Mouse (Mus musculus) heart, embryonic 11.5 days (tissue): Measurements from ENCODE around the gene Furin. TPM values are rescaled to one million over a fixed set of nuclear protein-coding genes. Genes with fewer than 3 reads are reported as not detected.
A peak's percentile ranks its signal among the peaks of the same experiment; 100 is the strongest.

Experiments
- ATAC-seq: fragments of 200-750 bp; cut with Nextera tagmentation; replicated peaks from 2 replicates; pipeline ENCODE4 v1.8.0; 2017; ENCODE audit warnings: moderate library complexity; ENCODE audit not compliant: insufficient number of reproducible peaks, low FRiP score, low TSS enrichment
- H3K27ac ChIP-seq: fragments of 300-500 bp; sonication (generic); 2 replicates; pipeline ENCODE4 v1.5.1; 2014; ENCODE audit warnings: mild to moderate bottlenecking, low read depth, low read length
- H3K27me3 ChIP-seq: fragments of 300-500 bp; sonication (generic); 2 replicates; pipeline ENCODE4 v1.6.1; 2014; ENCODE audit warnings: mild to moderate bottlenecking, low read length, mixed read lengths; ENCODE audit not compliant: control insufficient read depth, insufficient read depth
- H3K36me3 ChIP-seq: fragments of 300-500 bp; sonication (generic); 2 replicates; pipeline ENCODE4 v1.6.1; 2014; ENCODE audit warnings: mild to moderate bottlenecking, low read length, moderate library complexity, mixed read lengths; ENCODE audit not compliant: control insufficient read depth, insufficient read depth
- H3K4me1 ChIP-seq: fragments of 300-500 bp; sonication (generic); 2 replicates; pipeline ENCODE4 v1.6.1; 2014; ENCODE audit warnings: low read length; ENCODE audit not compliant: control insufficient read depth, insufficient read depth
- H3K4me2 ChIP-seq: fragments of 300-500 bp; sonication (generic); 2 replicates; pipeline ENCODE4 v1.6.1; 2014; ENCODE audit warnings: mild to moderate bottlenecking, moderate library complexity
- H3K4me3 ChIP-seq: fragments of 300-500 bp; sonication (generic); 2 replicates; pipeline ENCODE4 v1.5.1; 2014; ENCODE audit warnings: low read depth, low read length
- H3K9ac ChIP-seq: fragments of 300-500 bp; sonication (generic); 2 replicates; pipeline ENCODE4 v1.6.1; 2014; ENCODE audit warnings: mild to moderate bottlenecking, low read depth, low read length, moderate library complexity
- H3K9me3 ChIP-seq: fragments of 300-500 bp; sonication (generic); replicated peaks from 2 replicates; pipeline ENCODE4 v1.6.1; 2016; ENCODE audit warnings: low read length; ENCODE audit not compliant: control insufficient read depth
- WGBS: fragments of 180-500 bp; shearing (Covaris S2); extraction: QIAGEN DNeasy Blood & Tissue Kit; methylation state at CpG from one replicate; pipeline ENCODE4 v1.1.7; 2014; ENCODE audit not compliant: insufficient replicate concordance; 5-methylcytosine and 5-hydroxymethylcytosine counted together
- polyA plus RNA-seq: library from polyadenylated mRNA; unstranded; fragments of >200 nt; fragmentation: Nextera tagmentation; extraction: Ambion mirVana; gene quantifications from 2 replicates; pipeline ENCODE4 v1.2.1, GENCODE M21; 2014

The Furin gene
- polyA plus RNA-seq, 1 experiment from 2014 or later: 23.5 TPM

DNA sequence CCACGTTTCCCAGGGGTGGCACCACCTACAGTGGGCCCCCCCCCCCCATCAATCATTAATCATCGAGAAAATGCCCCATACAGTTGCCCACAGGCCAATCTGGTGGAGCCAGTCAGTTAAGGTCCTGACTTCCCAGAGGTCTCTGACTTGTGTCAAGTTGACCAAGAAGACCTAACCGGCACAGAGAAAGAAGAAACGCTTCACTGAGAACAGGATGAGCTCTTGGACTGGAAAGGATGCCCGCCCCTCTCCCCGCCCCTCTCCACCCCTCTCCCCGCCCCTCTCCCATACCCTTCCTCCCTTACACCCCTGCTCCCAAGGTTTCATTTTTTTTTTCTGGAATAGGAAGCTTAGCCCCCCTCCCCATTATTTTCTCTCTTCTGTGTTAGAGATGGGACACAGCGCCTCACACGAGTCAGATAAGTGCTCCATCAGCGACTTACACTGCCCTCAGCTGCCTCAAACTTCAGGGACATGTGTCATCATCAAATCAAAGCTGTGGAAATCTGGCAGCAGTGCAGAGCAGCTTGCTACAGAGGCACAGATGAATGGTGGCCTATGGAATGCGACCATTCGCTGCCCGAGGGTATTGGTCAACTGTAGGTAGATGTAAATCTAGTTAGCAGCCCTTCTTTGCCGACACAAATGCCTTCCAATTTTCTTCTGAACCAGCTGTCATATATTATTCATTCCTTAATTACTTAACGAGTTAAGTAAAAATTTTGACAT lies 34.0 kb upstream of the Furin start:
- no peak for ATAC-seq
- Histone ChIP-seq H3K9ac (no peak overlapping the region), H3K9me3 (no peaks in the 10 kb centered on the region), H3K4me1 (peaks cover 41% of the 10 kb centered on the region), H3K4me3 (no peak overlapping the region), H3K4me2 (peak overlapping the region; percentile 34), H3K27ac (0 out of 2 replicates have a peak overlapping the region, but pooled peaks have one; percentile 22), H3K27me3 (no peaks in the 10 kb centered on the region), H3K36me3 (no peaks in the 10 kb centered on the region)
- 25% methylated on average over 15 of the region's 15 CpGs for WGBS

DNA sequence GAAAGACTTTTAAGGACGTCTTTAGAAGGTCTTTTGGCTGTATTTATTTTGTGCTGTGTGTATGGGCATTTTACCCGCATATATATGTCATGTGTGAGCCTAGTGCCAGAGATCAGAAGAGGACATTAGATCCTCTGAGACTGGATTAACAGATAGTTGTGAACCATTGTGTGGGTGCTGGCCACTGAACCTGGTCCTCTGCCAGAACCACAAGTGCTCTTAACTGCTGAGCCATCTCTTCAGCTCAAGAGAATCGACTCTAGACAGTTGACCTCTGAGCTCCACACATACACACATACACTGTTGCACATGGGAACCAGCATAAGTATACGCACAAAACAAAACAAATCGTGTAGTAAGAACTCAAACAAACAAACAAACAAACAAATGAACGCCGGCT lies 31.3 kb upstream of the Furin start:
- H3K4me3 ChIP-seq: no peak overlapping the region
- no peaks in the 10 kb centered on the region for H3K36me3 ChIP-seq
- no peak for ATAC-seq
- H3K27ac ChIP-seq: no peak overlapping the region
- H3K9me3 ChIP-seq: no peaks in the 10 kb centered on the region
- 83% methylated on average over 7 of the region's 7 CpGs for WGBS
- H3K4me2 ChIP-seq: no peak overlapping the region
- H3K9ac ChIP-seq: no peak overlapping the region
- peaks cover 16% of the 10 kb centered on the region for H3K4me1 ChIP-seq
- H3K27me3 ChIP-seq: no peaks in the 10 kb centered on the region

DNA sequence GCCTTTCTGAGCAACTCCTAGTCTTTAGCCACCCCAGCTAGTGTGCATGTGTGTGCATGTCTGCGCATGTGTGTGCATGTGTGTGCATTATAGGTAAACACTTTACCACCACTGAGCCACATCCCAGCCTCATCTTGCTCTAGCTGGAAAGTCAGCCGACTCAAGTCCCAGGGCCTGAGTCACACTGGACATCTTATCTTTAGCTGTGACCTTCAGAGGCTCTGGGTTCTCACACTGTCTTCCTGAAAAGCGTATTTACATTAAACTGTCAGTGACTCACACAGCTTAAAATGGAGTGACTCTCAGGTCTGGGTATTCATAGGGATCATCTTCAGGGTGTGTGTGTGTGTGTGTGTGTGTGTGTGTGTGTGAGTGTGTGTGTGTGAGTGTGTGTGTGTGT lies 30.4 kb upstream of the Furin start:
- peak overlapping the region; percentile 51 for H3K27ac ChIP-seq
- H3K9ac ChIP-seq: 0 out of 2 replicates have a peak overlapping the region, but pooled peaks have one; percentile 29
- no peak overlapping the region for H3K4me2 ChIP-seq
- no peak for ATAC-seq
- peaks cover 16% of the 10 kb centered on the region for H3K4me1 ChIP-seq
- H3K4me3 ChIP-seq: no peak overlapping the region
- 39% methylated on average over 3 of the region's 3 CpGs for WGBS
- no peaks in the 10 kb centered on the region for H3K36me3 ChIP-seq
- no peaks in the 10 kb centered on the region for H3K27me3 ChIP-seq
- no peaks in the 10 kb centered on the region for H3K9me3 ChIP-seq

DNA sequence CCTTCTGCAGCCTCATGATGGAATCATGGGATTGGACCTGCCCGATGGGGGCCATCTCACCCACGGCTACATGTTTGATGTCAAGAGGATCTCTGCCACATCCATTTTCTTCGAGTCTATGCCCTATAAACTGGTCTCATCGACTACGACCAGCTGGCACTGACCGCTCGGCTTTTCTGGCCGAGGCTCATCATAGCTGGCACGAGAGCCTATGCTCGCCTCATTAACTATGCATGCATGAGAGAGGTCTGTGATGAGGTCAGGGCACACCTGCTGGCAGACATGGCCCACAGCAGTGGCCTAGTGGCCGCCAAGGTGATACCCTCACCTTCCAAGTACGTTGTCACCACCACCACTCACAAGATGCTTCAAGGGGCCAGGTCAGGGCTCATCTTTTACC lies 24.4 kb upstream of the Furin start:
- ATAC-seq: no peak
- WGBS: 85% methylated on average over 12 of the region's 12 CpGs
- H3K4me3 ChIP-seq: no peak overlapping the region
- H3K4me2 ChIP-seq: no peak overlapping the region
- no peaks in the 10 kb centered on the region; the same call in 1 of the 2 replicates for H3K4me1 ChIP-seq
- no peaks in the 10 kb centered on the region for H3K9me3 ChIP-seq
- no peaks in the 10 kb centered on the region for H3K27me3 ChIP-seq
- no peak overlapping the region for H3K27ac ChIP-seq
- H3K36me3 ChIP-seq: no peaks in the 10 kb centered on the region
- no peak overlapping the region for H3K9ac ChIP-seq

DNA sequence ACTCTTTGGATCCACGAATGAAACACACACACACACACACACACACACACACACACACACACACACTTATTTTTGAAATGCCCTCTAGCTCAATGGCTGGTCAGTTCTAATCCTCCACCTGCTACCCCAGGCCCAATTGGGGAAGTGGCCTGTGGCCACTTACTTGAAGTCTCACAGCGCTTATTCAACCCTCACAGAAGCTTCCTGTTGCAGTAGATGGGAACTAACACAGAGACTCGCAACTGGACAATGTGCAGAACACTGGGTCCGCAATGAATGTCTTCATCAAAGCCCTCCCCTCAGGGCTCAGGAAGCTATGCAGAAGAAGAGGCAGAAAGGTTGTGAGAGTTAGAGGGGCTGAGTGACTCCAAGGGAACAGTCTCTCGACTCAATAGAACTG lies 22.5 kb upstream of the Furin start:
- Histone ChIP-seq H3K9me3 (no peaks in the 10 kb centered on the region), H3K36me3 (no peaks in the 10 kb centered on the region), H3K27ac (no peak overlapping the region), H3K4me2 (no peak overlapping the region), H3K9ac (no peak overlapping the region), H3K4me3 (no peak overlapping the region), H3K27me3 (no peaks in the 10 kb centered on the region), H3K4me1 (peaks cover 4% of the 10 kb centered on the region; the same call in 1 of the 2 replicates)
- ATAC-seq: no peak
- 66% methylated on average over 5 of the region's 5 CpGs for WGBS

DNA sequence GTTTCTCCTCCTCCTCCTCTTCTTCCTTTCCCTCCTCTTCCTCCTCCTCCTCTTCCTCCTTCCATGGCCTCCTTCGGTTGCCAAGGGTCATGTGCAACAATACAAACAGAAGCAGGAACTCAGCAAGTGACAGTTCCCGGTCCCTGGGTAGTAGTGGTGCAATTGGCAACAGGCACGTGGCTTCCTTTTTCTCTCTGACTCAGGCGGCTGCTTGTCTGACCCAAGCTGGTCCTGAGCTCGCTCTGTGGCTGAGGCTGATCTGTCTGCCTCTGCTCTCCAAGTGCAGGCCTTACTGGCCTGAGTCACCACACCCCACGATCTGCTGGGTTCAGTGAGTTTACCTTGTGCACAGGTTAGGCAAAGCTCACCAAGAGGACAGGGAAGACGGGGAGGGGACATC lies 21.1 kb upstream of the Furin start:
- no peak for ATAC-seq
- WGBS: 65% methylated on average over 7 of the region's 7 CpGs
- Histone ChIP-seq H3K4me3 (no peak overlapping the region), H3K27me3 (no peaks in the 10 kb centered on the region), H3K9ac (no peak overlapping the region), H3K4me2 (no peak overlapping the region), H3K27ac (no peak overlapping the region), H3K36me3 (no peaks in the 10 kb centered on the region), H3K9me3 (no peaks in the 10 kb centered on the region), H3K4me1 (peaks cover 4% of the 10 kb centered on the region; the same call in 1 of the 2 replicates)

DNA sequence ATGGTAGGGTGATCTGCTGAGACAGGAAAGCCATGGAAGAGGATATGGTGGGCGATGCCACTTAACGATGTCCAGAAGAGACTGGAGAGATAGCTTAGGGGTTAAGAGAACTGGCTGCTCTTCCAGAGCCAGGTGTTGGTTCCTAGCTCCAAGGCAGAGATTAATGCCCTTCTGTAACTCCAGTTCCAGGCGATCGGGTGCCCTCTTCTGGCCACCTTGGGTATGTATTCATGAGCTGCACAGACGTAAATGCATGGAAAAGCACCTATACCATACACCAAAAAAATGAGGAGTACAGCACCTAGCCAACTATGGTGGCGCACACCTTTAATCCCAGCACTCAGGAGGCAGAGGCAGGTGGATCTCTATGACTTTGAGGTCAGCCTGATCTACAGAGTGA lies 19.5 kb upstream of the Furin start:
- WGBS: 75% methylated on average over 6 of the region's 6 CpGs
- no peak overlapping the region for H3K4me3 ChIP-seq
- no peak overlapping the region for H3K9ac ChIP-seq
- H3K27me3 ChIP-seq: no peaks in the 10 kb centered on the region
- H3K36me3 ChIP-seq: no peaks in the 10 kb centered on the region
- no peaks in the 10 kb centered on the region for H3K9me3 ChIP-seq
- H3K4me1 ChIP-seq: peaks cover 4% of the 10 kb centered on the region
- ATAC-seq: no peak
- no peak overlapping the region for H3K27ac ChIP-seq
- H3K4me2 ChIP-seq: no peak overlapping the region

DNA sequence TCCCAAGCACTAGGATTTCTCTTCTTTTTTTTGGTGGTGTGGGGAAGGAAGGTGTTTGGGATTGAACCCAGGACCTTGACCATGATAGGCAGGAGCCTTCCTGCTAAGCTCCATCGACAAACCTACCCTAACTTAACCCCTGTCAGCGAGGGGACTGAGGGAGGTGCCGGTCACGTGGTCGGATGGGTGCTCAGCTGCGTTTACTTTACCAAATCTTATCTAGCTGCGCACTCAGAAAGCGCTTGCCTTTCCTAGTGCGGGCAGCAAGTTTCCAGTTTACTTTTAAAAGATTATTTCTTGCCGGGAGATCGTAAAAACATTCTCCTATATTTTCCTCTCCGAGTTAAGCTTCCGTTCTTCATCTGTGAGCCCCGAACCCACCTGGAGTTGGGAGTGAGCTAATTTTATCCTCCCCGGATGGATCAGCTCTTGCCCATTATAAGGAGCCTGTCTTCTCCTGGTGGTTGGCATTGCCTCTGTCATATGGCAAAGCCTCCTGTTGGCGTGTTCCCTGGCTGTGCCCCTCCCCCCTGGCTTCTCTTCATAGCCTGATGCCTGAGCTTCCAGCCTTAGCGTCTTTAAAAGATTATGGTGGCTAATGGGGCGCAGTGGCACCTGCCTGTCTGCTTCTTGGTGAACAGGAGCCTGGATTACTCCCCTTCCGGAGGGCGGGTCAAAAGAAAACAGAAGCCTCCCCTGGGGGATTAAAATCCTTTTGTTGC lies 17.7 kb upstream of the Furin start:
- 11% methylated on average over 20 of the region's 20 CpGs for whole genome bisulfite sequencing
- Histone ChIP-seq H3K36me3 (no peaks in the 10 kb centered on the region), H3K9me3 (no peaks in the 10 kb centered on the region), H3K4me2 (peak overlapping the region; percentile 60), H3K4me3 (peak overlapping the region; percentile 19), H3K27me3 (no peaks in the 10 kb centered on the region), H3K4me1 (peaks cover 4% of the 10 kb centered on the region), H3K9ac (0 out of 2 replicates have a peak overlapping the region, but pooled peaks have one; percentile 18), H3K27ac (no peak overlapping the region)
- no peak for ATAC-seq
